Mouse (Mus musculus) lung, postnatal 4 days (tissue): ENCODE results near the gene Gm20867.
"Not testable (repeated sequence)": the region's sequence is repeated elsewhere in the genome, so short reads cannot be mapped to it uniquely, and the experiment has no call there.

ENCODE experiments used
- DNase-seq, 2 experiments: peaks; one replicate each; pipeline ENCODE4 v3.0.0; 2021

The Gm20867 gene

GRCm38 (mm10) chrY:77963104-77963503 is at the start of gene Gm20867:
Gm20867 (minus strand) TSS chrY:77963204.
- DNase-seq = not testable (repeated sequence)
